Mouse (Mus musculus): ENCODE results near the gene Gm44790.

DNA sequence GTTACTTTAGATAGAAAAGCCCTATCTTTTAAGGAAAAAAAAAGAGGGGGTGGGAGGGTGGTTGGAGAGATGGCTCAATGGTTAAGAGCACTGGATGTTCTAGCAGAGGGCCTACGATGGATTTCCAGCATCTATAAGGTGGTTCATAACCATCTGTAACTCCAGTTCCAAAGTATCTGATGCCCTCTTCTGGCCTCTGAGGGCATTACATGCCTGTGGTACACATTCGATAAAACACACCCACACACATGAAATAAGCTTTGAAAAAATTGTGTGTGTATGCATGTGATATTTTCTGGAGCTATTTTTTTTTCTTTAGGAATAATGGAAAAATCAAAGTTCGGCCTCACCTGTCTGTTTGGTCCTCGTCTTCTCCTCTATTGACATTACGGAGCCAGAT lies 35.1 kb upstream of the Gm44790 start:
- TF ChIP-seq POLR2A (IDR thresholded peaks at IDR 0.05; ENCODE audit: insufficient read depth, low read length) (no peak), CTCF (IDR thresholded peaks at IDR 0.05; ENCODE audit: low read depth, low read length) (no peak), EP300 (IDR thresholded peaks at IDR 0.05; ENCODE audit: insufficient read depth, low read depth, low read length) (no peak)

All from ES-Bruce4 (cell line).